Mouse (Mus musculus) lung, postnatal 0 days (tissue): ENCODE results near the gene Cog5.

Experiments used
- CTCF ChIP-seq: IDR thresholded peaks from 2 replicates; pipeline ENCODE4 v1.5.1; 2016; ENCODE audit warnings: antibody characterized with exemption, mild to moderate bottlenecking
- EP300 ChIP-seq: IDR thresholded peaks from 2 replicates; pipeline ENCODE4 v1.6.1; 2016; ENCODE audit warnings: antibody characterized with exemption, mild to moderate bottlenecking, control low read depth

DNA sequence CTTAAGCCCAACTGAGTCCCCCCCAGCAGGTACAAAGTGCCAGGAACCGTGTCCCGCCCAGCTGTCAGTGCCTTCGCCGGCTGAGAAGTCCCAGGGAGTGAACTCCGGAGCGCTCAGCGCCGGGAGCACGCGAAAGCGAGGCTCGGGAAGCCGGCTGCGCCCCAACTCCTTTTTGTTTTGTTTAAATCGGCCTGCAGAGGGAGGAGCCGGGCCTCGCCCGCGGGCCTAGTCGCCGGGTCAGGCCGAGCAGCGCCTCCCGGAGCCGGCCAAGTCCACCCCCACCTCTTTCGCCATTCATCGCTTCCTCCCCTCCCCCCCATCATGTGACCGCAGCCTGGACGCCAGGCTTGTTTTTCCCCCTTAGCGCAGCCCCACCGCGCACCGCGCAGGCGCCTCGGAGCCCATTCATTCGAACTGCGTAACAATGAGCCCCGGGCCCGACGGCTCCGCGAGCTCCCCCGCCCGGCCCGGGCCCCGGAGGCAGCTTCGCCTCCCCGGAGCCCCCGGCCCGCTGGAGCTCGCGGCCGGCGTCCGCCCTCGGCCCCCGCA lies 294.6 kb downstream of the Cog5 start:
- TF ChIP-seq CTCF (peak; percentile 49), EP300 (no peak)
